19 mouse cellular contexts compared by ENCODE assay signal in genomic region chr1:44158317-44158716, GRCm38 (mm10).
"Had no signal": no experiment of that assay in that cellular context is flagged by ENCODE, and none has a peak within 500 bp of the region (broad histone marks: within the 10 kb centered on the region; RNA-seq: fewer than 3 reads in every experiment).

No protein-coding gene starts in this region.

- H3K4me3 ChIP-seq: liver, embryonic 15.5 days; lung, embryonic 15.5 days; megakaryocyte, embryonic 14.5 days; midbrain, embryonic 13.5 days; midbrain, embryonic 15.5 days; neural tube, embryonic 12.5 days had no signal

- H3K4me2 ChIP-seq: liver, embryonic 15.5 days; lung, embryonic 15.5 days; midbrain, embryonic 11.5 days; midbrain, embryonic 13.5 days; midbrain, embryonic 15.5 days; neural tube, embryonic 12.5 days had no signal

- H3K27me3 ChIP-seq: liver, embryonic 15.5 days; lung, embryonic 15.5 days; megakaryocyte, embryonic 14.5 days; midbrain, embryonic 13.5 days; midbrain, embryonic 15.5 days; neural tube, embryonic 12.5 days had no signal

- H3K4me1 ChIP-seq: liver, embryonic 15.5 days; lung, embryonic 15.5 days; midbrain, embryonic 13.5 days; midbrain, embryonic 15.5 days; neural tube, embryonic 12.5 days had no signal

- ATAC-seq: liver, postnatal 0 days; lung, postnatal 0 days; midbrain, embryonic 13.5 days; midbrain, embryonic 15.5 days had no signal

- DNase-seq: liver, postnatal 0 days; lung, adult 2 months; lung, postnatal 14 days; lung, postnatal 36 days; right cerebral cortex, postnatal 14 days; right cerebral cortex, postnatal 4 days; spleen, adult 18-20 months; thymus, adult 2 months; thymus, postnatal 25 days; thymus, postnatal 4 days had no signal

- H3K9me3 ChIP-seq: liver, embryonic 15.5 days; lung, embryonic 15.5 days; megakaryocyte, embryonic 14.5 days; midbrain, embryonic 13.5 days; midbrain, embryonic 15.5 days; neural tube, embryonic 12.5 days had no signal

- H3K27ac ChIP-seq: liver, embryonic 15.5 days; lung, embryonic 15.5 days; macrophage; midbrain, embryonic 13.5 days; midbrain, embryonic 15.5 days; neural tube, embryonic 12.5 days had no signal

- H3K9ac ChIP-seq: liver, embryonic 15.5 days; liver, postnatal 0 days; lung, embryonic 15.5 days; midbrain, embryonic 13.5 days; midbrain, embryonic 15.5 days; neural tube, embryonic 12.5 days had no signal
